Mouse (Mus musculus): ENCODE measurements around the gene Xdh.

- no peak for TF ChIP-seq ZNF384 (IDR thresholded peaks at IDR 0.05; ENCODE audit: low read depth, low read length)
- no peak for TF ChIP-seq MAFK (IDR thresholded peaks at IDR 0.05; ENCODE audit: insufficient read depth, low read depth, low read length)
- TF ChIP-seq CHD2 (IDR thresholded peaks at IDR 0.05; ENCODE audit: low read depth, low read length): no peak
- TF ChIP-seq HCFC1 (IDR thresholded peaks at IDR 0.05; ENCODE audit: borderline replicate concordance, insufficient read depth, low read length): no peak
- TF ChIP-seq ZC3H11A (IDR thresholded peaks at IDR 0.05; ENCODE audit: borderline replicate concordance, low read depth, low read length): no peak
Measured at GRCm38 (mm10) chr17:73935163-73935562, 14.8 kb downstream of the Xdh start.

Measured in ES-E14 (cell line).